Mouse (Mus musculus) G1E (cell line): ENCODE results near the gene Gm44596. TPM values are rescaled to one million over a fixed set of nuclear protein-coding genes. Genes with fewer than 3 reads are reported as not detected.

Source experiments
- ATAC-seq: 2 replicates; pipeline ENCODE4 v1.8.0; 2016; ENCODE audit warnings: mild to moderate bottlenecking; ENCODE audit not compliant: insufficient number of reproducible peaks, poor library complexity, low FRiP score, severe bottlenecking; ENCODE audit errors: extremely low read depth
- DNase-seq: peaks from one replicate; pipeline ENCODE4 v3.0.0; 2012; ENCODE audit warnings: low spot score
- H3K27me3 ChIP-seq: 2 replicates; pipeline ENCODE4 v1.6.1; 2012; ENCODE audit warnings: mild to moderate bottlenecking, low read length, inconsistent platforms; ENCODE audit not compliant: insufficient read depth
- H3K36me3 ChIP-seq: replicated peaks from 2 replicates; pipeline ENCODE3; 2012; ENCODE audit warnings: mild to moderate bottlenecking, inconsistent platforms
- H3K4me1 ChIP-seq: 2 replicates; pipeline ENCODE4 v1.6.1; 2012; ENCODE audit warnings: low read depth, low read length, inconsistent platforms, mixed read lengths; ENCODE audit not compliant: insufficient read depth
- H3K4me3 ChIP-seq: 2 replicates; pipeline ENCODE4 v1.5.1; 2012; ENCODE audit warnings: low read depth, mild to moderate bottlenecking, inconsistent platforms, low read length, moderate library complexity, mixed read lengths
- H3K9me3 ChIP-seq: replicated peaks from 2 replicates; pipeline ENCODE4 v1.6.1; 2012; ENCODE audit warnings: inconsistent platforms
- CTCF ChIP-seq: IDR thresholded peaks from 2 replicates; pipeline ENCODE4 v1.5.1; 2012; ENCODE audit warnings: low read depth, low read length, inconsistent platforms, mixed read lengths
- GATA1 ChIP-seq: IDR thresholded peaks from 2 replicates; pipeline ENCODE4 v1.6.1; 2012; ENCODE audit warnings: borderline replicate concordance, low read length, inconsistent platforms, mixed read lengths
- GATA2 ChIP-seq: IDR thresholded peaks from 2 replicates; pipeline ENCODE4 v1.6.1; 2012; ENCODE audit warnings: low read depth, low read length, inconsistent platforms, borderline replicate concordance
- POLR2AphosphoS5 ChIP-seq: IDR thresholded peaks from 2 replicates; pipeline ENCODE4 v1.6.1; 2012; ENCODE audit warnings: low read depth, low read length, inconsistent platforms; ENCODE audit not compliant: insufficient replicate concordance
- TAL1 ChIP-seq: conservative IDR thresholded peaks from 2 replicates; pipeline ENCODE4 v1.6.1; 2012; ENCODE audit warnings: low read depth, low read length, inconsistent platforms, mixed read lengths
- polyA plus RNA-seq: library from polyadenylated mRNA; stranded (reverse); fragments of >175 nt; gene quantifications from 2 replicates; pipeline ENCODE4 v1.2.3, GENCODE M21; 2012
- total RNA-seq, 2 experiments: library from RNA; stranded (forward) in 1 of 2; stranded (reverse) in 1 of 2; fragments of 200-1000 nt in 1 of 2; fragments of >200 nt in 1 of 2; fragmentation: Nextera tagmentation in 1 of 2; gene quantifications; 2 replicates each; pipeline ENCODE4 v1.2.3; 2014 to 2017

Gene Gm44596
- total and polyA plus RNA-seq, 3 experiments, result not detected

GRCm38 (mm10) chr6:128346782-128347181 lies 28.5 kb upstream of the Gm44596 start:
- no peak for DNase-seq
- H3K9me3 ChIP-seq, result no peaks in the 10 kb centered on the region
- peaks cover 54% of the 10 kb centered on the region for H3K36me3 ChIP-seq
- TF ChIP-seq CTCF (no peak), POLR2AphosphoS5 (no peak), TAL1 (no peak), GATA1 (no peak), GATA2 (no peak)
- H3K4me3 ChIP-seq, result no peak overlapping the region
- H3K27me3 ChIP-seq, result no peaks in the 10 kb centered on the region
- no peaks in the 10 kb centered on the region for H3K4me1 ChIP-seq
- no peak for ATAC-seq

- Histone ChIP-seq H3K4me3 (no peak overlapping the region), H3K36me3 (peaks cover 53% of the 10 kb centered on the region), H3K27me3 (no peaks in the 10 kb centered on the region), H3K9me3 (no peaks in the 10 kb centered on the region), H3K4me1 (peaks cover 4% of the 10 kb centered on the region)
- ATAC-seq, result no peak
- TF ChIP-seq GATA2 (no peak), TAL1 (no peak), CTCF (no peak), GATA1 (no peak), POLR2AphosphoS5 (no peak)
- no peak for DNase-seq
These were observed 25.6 kb upstream of the Gm44596 start for GRCm38 (mm10) chr6:128349711-128350110.

- no peaks in the 10 kb centered on the region for H3K9me3 ChIP-seq
- no peak overlapping the region for H3K4me3 ChIP-seq
- no peaks in the 10 kb centered on the region for H3K27me3 ChIP-seq
- H3K4me1 ChIP-seq, result peaks cover 26% of the 10 kb centered on the region
- peaks cover 61% of the 10 kb centered on the region for H3K36me3 ChIP-seq
- no peak for DNase-seq
- no peak for ATAC-seq
- TF ChIP-seq TAL1, result no peak
- TF ChIP-seq GATA2, result no peak
- no peak for TF ChIP-seq CTCF
- no peak for TF ChIP-seq POLR2AphosphoS5
- TF ChIP-seq GATA1, result no peak
These were observed 21.2 kb upstream of the Gm44596 start for GRCm38 (mm10) chr6:128354140-128354539.

- Histone ChIP-seq H3K27me3 (no peaks in the 10 kb centered on the region), H3K36me3 (peaks cover 64% of the 10 kb centered on the region), H3K4me1 (peaks cover 36% of the 10 kb centered on the region), H3K4me3 (peak overlapping the region; percentile 89), H3K9me3 (no peaks in the 10 kb centered on the region)
- TF ChIP-seq CTCF (no peak), GATA1 (no peak), TAL1 (no peak), GATA2 (no peak), POLR2AphosphoS5 (no peak)
- ATAC-seq, result 0 out of 2 replicates have a peak, but pooled peaks have one; percentile 10
- DNase-seq, result no peak
These were observed 20.1 kb upstream of the Gm44596 start for GRCm38 (mm10) chr6:128355201-128355681.

DNA sequence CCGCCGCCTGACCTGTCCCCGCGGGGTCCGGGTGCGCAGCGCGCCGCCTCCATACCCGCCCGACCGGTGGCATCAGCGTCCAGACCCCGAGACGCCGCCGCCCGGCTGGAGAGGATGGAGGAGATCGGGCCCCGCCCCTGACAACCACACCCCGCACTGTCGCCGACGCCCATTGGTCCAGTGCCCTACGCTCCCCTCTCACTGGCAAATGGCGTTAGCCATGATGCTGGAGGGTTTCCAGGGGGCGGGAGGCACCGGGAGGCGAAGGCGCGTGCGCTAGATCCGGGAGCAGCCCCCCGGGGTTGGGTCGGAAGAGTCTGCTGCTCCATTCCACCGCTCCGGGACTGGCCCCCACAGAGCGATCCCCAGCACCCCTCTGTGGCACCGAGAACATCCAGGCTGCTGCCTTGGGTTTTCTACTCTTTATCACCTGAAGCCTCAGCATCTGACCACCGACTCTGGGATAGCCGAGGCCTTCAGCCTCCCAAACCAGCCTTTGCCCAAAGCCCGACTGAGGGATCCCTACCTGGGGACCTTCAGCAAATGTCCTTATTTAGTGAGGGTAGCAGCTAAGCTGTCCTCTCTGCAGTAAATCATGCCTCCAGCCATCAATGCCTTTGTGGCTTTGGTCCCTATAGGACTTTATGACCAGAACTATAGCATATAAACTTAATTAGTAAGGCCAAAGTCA lies 19.4 kb upstream of the Gm44596 start, which contains the start of gene Tulp3:
Tulp3 (minus strand) TSS at position 126 of the 691 bp plus-strand sequence.
- DNase-seq (peak; percentile 98), ATAC-seq (peak; percentile 99)
- H3K36me3 ChIP-seq, result peaks cover 62% of the 10 kb centered on the region
- H3K9me3 ChIP-seq, result no peaks in the 10 kb centered on the region
- H3K4me3 ChIP-seq, result peak within 1 kb of the TSS; percentile 89
- TF ChIP-seq GATA2, result no peak
- TF ChIP-seq TAL1, result no peak
- TF ChIP-seq CTCF, result no peak
- TF ChIP-seq POLR2AphosphoS5, result no peak
- no peak for TF ChIP-seq GATA1
- peaks cover 42% of the 10 kb centered on the region for H3K4me1 ChIP-seq
- no peaks in the 10 kb centered on the region for H3K27me3 ChIP-seq

- H3K4me1 ChIP-seq, result peaks cover 59% of the 10 kb centered on the region
- no peaks in the 10 kb centered on the region for H3K9me3 ChIP-seq
- H3K36me3 ChIP-seq, result peaks cover 49% of the 10 kb centered on the region
- H3K4me3 ChIP-seq, result no peak overlapping the region
- DNase-seq (peak; percentile 32), ATAC-seq (no peak)
- H3K27me3 ChIP-seq, result no peaks in the 10 kb centered on the region
- TF ChIP-seq CTCF, result peak; percentile 70
- TF ChIP-seq GATA2, result no peak
These were observed 16.3 kb upstream of the Gm44596 start for GRCm38 (mm10) chr6:128358999-128359398.
